Mouse (Mus musculus) kidney, embryonic 14.5 days (tissue): ENCODE data around the gene Trit1. TPM values are rescaled to one million over a fixed set of nuclear protein-coding genes. Genes with fewer than 3 reads are reported as not detected.

Experiments
- ATAC-seq: fragments of 200-750 bp; cut with Nextera tagmentation; 2 replicates; pipeline ENCODE4 v1.8.0; 2017; ENCODE audit warnings: moderate number of reproducible peaks, mild to moderate bottlenecking, moderate TSS enrichment, moderate library complexity; ENCODE audit not compliant: low FRiP score, low TSS enrichment
- H3K27ac ChIP-seq: fragments of 300-500 bp; sonication (generic); 2 replicates; pipeline ENCODE4 v1.5.1; 2014; ENCODE audit warnings: low read depth, mild to moderate bottlenecking, low read length, moderate library complexity, mixed read lengths
- H3K27me3 ChIP-seq: fragments of 300-500 bp; sonication (generic); 2 replicates; pipeline ENCODE4 v1.6.1; 2014; ENCODE audit warnings: mild to moderate bottlenecking, low read length; ENCODE audit not compliant: control insufficient read depth, insufficient read depth
- H3K36me3 ChIP-seq: fragments of 300-500 bp; sonication (generic); 2 replicates; pipeline ENCODE4 v1.6.1; 2014; ENCODE audit warnings: low read length, mixed read lengths; ENCODE audit not compliant: control insufficient read depth, insufficient read depth
- H3K4me1 ChIP-seq: fragments of 300-500 bp; sonication (generic); 2 replicates; pipeline ENCODE4 v1.6.1; 2014; ENCODE audit warnings: low read length, mixed read lengths; ENCODE audit not compliant: control insufficient read depth, insufficient read depth
- H3K4me2 ChIP-seq: fragments of 300-500 bp; sonication (generic); replicated peaks from 2 replicates; pipeline ENCODE4 v1.6.1; 2014; ENCODE audit warnings: low read depth, mild to moderate bottlenecking, low read length
- H3K4me3 ChIP-seq: fragments of 300-500 bp; sonication (generic); 2 replicates; pipeline ENCODE4 v1.5.1; 2014; ENCODE audit warnings: mild to moderate bottlenecking, low read length
- H3K9ac ChIP-seq: fragments of 300-500 bp; sonication (generic); 2 replicates; pipeline ENCODE4 v1.6.1; 2014; ENCODE audit warnings: low read depth, mild to moderate bottlenecking, low read length, moderate library complexity
- H3K9me3 ChIP-seq: fragments of 300-500 bp; sonication (generic); 2 replicates; pipeline ENCODE4 v1.6.1; 2016; ENCODE audit warnings: low read length; ENCODE audit not compliant: control insufficient read depth
- WGBS: fragments of 180-500 bp; shearing (Covaris S2); extraction: QIAGEN DNeasy Blood & Tissue Kit; methylation state at CpG from one replicate; pipeline ENCODE4 v1.1.7; 2014; 5-methylcytosine and 5-hydroxymethylcytosine counted together
- polyA plus RNA-seq: library from polyadenylated mRNA; unstranded; fragments of >200 nt; fragmentation: Nextera tagmentation; extraction: Ambion mirVana; gene quantifications from 2 replicates; pipeline ENCODE4 v1.2.1, GENCODE M21; 2014

The Trit1 gene
- 15.8 and 21.7 TPM in 2 replicates for polyA plus RNA-seq

DNA sequence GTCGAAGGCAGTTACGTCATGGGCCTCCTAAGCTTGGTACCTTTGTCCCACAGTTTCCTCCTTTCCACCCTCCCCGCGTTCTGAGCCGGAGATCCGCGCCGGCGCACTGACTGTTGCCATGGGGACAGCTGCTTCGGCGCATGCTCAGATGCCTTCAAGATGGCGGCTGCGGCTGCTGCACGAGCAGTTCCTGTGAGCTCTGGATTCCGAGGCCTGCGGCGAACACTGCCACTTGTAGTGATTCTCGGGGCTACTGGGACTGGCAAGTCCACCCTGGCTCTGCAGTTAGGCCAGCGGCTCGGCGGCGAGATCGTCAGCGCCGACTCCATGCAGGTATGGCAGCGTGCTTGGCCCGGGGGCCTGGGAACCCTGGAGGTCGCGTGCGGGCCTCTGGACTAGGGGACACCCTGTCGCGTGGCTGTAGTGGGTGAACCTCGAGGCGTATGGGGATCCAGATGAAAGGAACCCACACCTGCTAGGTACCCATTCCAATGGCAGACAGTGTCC, at the start of gene Trit1:
TSS of gene Trit1 (plus strand) at position 147 of the 507 bp plus-strand sequence.
- H3K27me3 ChIP-seq = no peaks in the 10 kb centered on the region
- H3K9me3 ChIP-seq = no peaks in the 10 kb centered on the region
- peak within 1 kb of the TSS; percentile 86 for H3K27ac ChIP-seq
- under 1% methylated on average over 34 of the region's 34 CpGs for WGBS
- peaks cover 23% of the 10 kb centered on the region for H3K4me1 ChIP-seq
- peak; percentile 98 for ATAC-seq
- H3K36me3 ChIP-seq = no peaks in the 10 kb centered on the region
- H3K4me2 ChIP-seq = peak within 1 kb of the TSS; percentile 83
- peak within 1 kb of the TSS; percentile 90 for H3K9ac ChIP-seq
- peak within 1 kb of the TSS; percentile 89 for H3K4me3 ChIP-seq

DNA sequence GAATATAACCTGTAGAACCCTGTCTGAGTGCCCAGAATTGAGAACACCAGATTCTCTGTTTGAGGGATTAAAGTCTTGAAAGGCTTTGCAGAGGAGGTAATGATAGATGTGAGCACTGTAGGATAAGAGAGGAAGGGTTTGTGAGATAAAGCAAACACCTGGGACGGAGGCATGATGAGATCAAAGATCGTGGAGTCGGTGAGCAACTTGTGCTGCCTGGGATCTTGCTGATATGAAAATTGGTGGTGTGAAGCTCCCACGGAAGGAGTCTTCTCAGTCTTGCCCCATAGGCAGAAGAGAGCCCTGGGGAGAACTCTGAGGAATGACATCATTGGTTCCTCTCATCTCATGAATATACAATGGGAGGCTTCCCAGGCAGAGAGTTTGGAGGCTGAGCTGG, 48.3 kb upstream of the Trit1 start:
- H3K4me3 ChIP-seq = no peak overlapping the region
- 84% methylated on average over 4 of the region's 4 CpGs for WGBS
- H3K27ac ChIP-seq = no peak overlapping the region
- H3K9me3 ChIP-seq = no peaks in the 10 kb centered on the region
- H3K4me2 ChIP-seq = no peak overlapping the region
- H3K36me3 ChIP-seq = no peaks in the 10 kb centered on the region
- no peaks in the 10 kb centered on the region; the same call in 1 of the 2 replicates for H3K27me3 ChIP-seq
- ATAC-seq = no peak
- H3K4me1 ChIP-seq = no peaks in the 10 kb centered on the region
- H3K9ac ChIP-seq = no peak overlapping the region

DNA sequence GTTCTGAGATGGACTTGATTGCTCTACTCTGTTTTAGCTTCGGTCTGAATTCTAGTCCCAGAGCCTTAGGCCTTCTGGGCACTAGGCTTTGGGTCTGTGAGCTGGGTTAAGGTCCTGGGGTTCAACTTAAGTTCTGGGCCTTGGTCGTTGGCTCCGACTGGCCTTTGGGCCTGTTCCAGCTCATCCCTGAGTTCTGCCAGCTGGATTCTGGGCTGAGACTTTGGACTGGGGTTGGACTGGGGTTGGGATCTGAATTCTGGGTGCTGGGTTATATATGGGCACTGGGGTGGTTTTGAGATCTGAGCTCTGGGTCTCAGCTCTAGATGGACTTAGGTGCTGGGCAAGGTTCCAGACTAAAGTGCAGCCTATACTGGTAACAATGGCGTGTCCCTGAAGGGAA, 45.2 kb upstream of the Trit1 start:
- 77% methylated on average over 4 of the region's 4 CpGs for WGBS
- no peak for ATAC-seq
- Histone ChIP-seq H3K4me3 (no peak overlapping the region), H3K9me3 (no peaks in the 10 kb centered on the region), H3K4me1 (peaks cover 4% of the 10 kb centered on the region; the same call in 1 of the 2 replicates), H3K9ac (no peak overlapping the region), H3K36me3 (no peaks in the 10 kb centered on the region), H3K27ac (no peak overlapping the region), H3K4me2 (no peak overlapping the region), H3K27me3 (no peaks in the 10 kb centered on the region; the same call in 1 of the 2 replicates)

DNA sequence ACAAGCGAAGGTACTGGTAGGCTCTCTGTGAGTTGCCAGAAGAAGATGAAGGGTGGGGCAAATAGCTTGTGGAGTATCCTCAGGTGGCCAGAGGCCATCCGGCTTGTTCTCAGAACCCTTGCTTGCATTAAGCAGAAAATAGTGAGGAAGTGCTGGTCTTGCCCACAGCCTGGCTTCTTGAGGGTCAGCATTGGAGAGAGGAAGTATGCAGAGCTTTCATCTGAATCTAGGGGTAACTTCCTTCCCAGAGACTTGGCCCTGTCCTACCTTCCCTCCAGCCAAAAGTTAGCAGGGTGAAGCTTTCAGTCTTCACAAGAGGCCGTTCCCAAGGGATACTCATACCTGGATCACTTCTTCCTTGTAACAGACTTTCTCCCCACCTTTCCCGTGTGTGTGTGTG, 44.8 kb upstream of the Trit1 start:
- H3K27ac ChIP-seq = no peak overlapping the region
- H3K27me3 ChIP-seq = no peaks in the 10 kb centered on the region; the same call in 1 of the 2 replicates
- no peak overlapping the region for H3K4me3 ChIP-seq
- no peaks in the 10 kb centered on the region for H3K36me3 ChIP-seq
- no peak overlapping the region for H3K9ac ChIP-seq
- 76% methylated on average over 4 of the region's 4 CpGs for WGBS
- ATAC-seq = no peak
- no peaks in the 10 kb centered on the region for H3K9me3 ChIP-seq
- peaks cover 4% of the 10 kb centered on the region; the same call in 1 of the 2 replicates for H3K4me1 ChIP-seq
- no peak overlapping the region for H3K4me2 ChIP-seq

DNA sequence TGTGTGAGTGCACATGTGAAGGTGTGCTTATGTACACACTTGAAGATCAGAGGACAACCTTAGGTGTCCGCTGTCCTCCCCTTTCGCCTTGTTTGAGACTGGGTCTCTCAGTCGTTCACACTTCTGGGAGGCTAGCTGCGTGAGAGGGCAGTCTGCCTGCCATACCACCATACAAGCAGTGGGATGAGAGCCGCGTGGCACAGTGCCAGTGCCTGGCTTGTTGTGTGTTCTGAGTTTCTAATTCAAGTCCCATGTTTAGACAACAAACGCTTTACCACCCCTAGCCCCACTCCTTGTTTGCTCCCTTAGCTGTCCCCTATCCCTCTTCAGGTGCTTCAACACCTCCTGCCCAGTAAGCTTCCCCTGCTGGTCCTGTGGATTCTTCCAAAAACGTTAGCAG, 44.3 kb upstream of the Trit1 start:
- no peak overlapping the region for H3K4me3 ChIP-seq
- H3K4me2 ChIP-seq = no peak overlapping the region
- ATAC-seq = no peak
- WGBS = 69% methylated on average over 8 of the region's 8 CpGs
- H3K36me3 ChIP-seq = no peaks in the 10 kb centered on the region
- H3K27me3 ChIP-seq = no peaks in the 10 kb centered on the region; the same call in 1 of the 2 replicates
- H3K9me3 ChIP-seq = no peaks in the 10 kb centered on the region
- H3K9ac ChIP-seq = no peak overlapping the region
- H3K27ac ChIP-seq = no peak overlapping the region
- peaks cover 4% of the 10 kb centered on the region; the same call in 1 of the 2 replicates for H3K4me1 ChIP-seq

DNA sequence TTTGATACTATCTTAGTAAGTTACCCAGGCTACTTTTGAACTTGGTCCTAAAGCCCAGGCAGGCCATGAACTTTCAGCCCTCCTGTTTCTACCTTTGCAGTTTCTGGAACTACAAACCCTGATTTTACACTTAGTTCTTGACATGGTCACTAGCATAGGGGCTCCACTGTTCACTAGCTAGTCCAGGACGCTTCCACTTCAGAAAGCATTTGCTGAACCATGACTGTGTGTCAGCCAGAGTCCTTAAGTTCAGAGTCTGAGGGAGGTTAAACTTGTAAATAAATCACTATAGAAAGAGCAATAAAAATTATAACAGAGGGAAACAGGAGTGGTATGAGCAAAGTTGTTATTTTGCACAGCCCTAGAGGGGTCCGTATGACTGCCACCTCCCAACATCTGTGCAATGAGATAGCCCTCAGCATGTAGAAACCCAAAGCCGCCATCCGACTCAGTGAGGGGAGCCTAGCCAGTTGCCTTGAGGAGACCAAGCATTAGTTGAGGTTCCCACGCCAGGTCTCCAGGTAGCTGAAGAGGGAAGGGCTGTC, 41.3 kb upstream of the Trit1 start:
- no peaks in the 10 kb centered on the region; the same call in 1 of the 2 replicates for H3K27me3 ChIP-seq
- no peak overlapping the region for H3K27ac ChIP-seq
- H3K9me3 ChIP-seq = no peaks in the 10 kb centered on the region
- no peaks in the 10 kb centered on the region for H3K36me3 ChIP-seq
- peaks cover 4% of the 10 kb centered on the region; the same call in 1 of the 2 replicates for H3K4me1 ChIP-seq
- 45% methylated on average over 5 of the region's 5 CpGs for WGBS
- ATAC-seq = peak; percentile 71; the same call in 1 of the 2 replicates
- no peak overlapping the region for H3K4me2 ChIP-seq
- no peak overlapping the region for H3K4me3 ChIP-seq
- H3K9ac ChIP-seq = no peak overlapping the region

DNA sequence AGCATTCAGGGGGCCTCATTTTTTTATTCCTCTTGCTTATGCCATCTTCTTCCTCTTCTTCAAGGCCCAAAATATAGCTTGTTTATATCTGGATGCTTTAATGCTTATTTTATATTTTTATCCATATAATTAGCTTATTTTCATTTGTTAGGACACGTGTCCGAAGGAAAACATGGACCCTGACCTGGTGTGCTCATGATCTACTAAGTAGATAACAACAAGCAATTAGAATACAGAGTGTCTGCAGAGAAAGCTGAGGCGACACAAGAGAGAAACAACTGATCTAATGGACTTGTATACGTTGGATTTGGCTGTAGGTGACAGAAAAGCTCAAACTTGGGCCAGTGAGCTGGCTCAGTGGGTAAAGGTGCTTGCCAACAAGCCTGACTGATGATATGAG, 39.5 kb upstream of the Trit1 start:
- 84% methylated on average over 4 of the region's 4 CpGs for WGBS
- Histone ChIP-seq H3K4me1 (peaks cover 11% of the 10 kb centered on the region), H3K9ac (no peak overlapping the region), H3K27ac (no peak overlapping the region), H3K36me3 (no peaks in the 10 kb centered on the region), H3K4me2 (no peak overlapping the region), H3K27me3 (no peaks in the 10 kb centered on the region), H3K4me3 (no peak overlapping the region), H3K9me3 (no peaks in the 10 kb centered on the region)
- ATAC-seq = no peak

DNA sequence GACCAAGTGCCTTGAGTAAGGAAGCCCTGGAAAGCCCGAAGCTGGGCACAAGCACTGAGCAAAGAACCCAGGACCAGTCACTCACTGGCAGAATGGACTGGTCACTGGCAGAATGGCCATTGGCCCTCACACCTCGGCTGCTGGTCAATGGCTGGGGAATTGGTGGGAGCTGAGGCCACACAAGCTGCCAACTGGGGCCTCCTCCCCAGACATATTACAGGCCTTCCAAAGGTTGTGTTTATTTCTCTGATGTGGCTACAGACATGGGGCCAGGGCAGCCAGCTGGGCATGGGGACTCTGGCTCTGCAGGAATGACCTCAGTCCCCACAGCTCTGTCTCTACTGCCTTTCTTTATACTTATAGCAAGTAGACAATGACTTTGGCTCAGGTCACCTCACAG, 37.5 kb upstream of the Trit1 start:
- 63% methylated on average over 2 of the region's 2 CpGs for WGBS
- Histone ChIP-seq H3K4me1 (peaks cover 11% of the 10 kb centered on the region), H3K27me3 (peaks cover 5% of the 10 kb centered on the region), H3K9me3 (no peaks in the 10 kb centered on the region), H3K27ac (no peak overlapping the region), H3K4me3 (no peak overlapping the region), H3K4me2 (no peak overlapping the region), H3K9ac (no peak overlapping the region), H3K36me3 (no peaks in the 10 kb centered on the region)
- no peak for ATAC-seq

DNA sequence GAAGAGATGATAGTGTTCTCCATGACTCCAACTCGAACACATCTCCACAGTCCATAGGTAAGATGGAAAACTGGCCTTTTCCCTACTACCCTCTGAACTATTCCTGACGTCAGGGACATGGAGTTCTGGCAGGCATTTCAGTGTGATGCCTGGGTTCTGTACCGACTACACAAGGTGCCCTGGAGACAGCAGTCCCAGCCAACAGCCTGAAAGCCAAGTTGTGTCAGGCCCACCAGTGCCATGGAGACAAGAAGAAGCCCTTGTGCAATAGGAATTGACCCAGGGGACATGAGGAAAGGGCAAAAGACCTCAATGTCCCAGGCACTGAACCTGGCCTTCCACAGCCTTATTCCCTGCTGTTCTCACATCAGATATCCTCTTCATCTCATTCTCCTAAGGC, 36.6 kb upstream of the Trit1 start:
- H3K4me2 ChIP-seq = no peak overlapping the region
- no peak for ATAC-seq
- peaks cover 8% of the 10 kb centered on the region for H3K4me1 ChIP-seq
- 85% methylated on average over 3 of the region's 3 CpGs for WGBS
- peaks cover 11% of the 10 kb centered on the region for H3K27me3 ChIP-seq
- H3K27ac ChIP-seq = no peak overlapping the region
- H3K9me3 ChIP-seq = no peaks in the 10 kb centered on the region
- H3K9ac ChIP-seq = no peak overlapping the region
- H3K36me3 ChIP-seq = no peaks in the 10 kb centered on the region
- H3K4me3 ChIP-seq = no peak overlapping the region
